Mouse (Mus musculus) fibroblast of lung, adult 2 months (primary cell): Measurements from ENCODE around the gene Mycbp2.

ENCODE experiments used
- DNase-seq: peaks from one replicate; pipeline ENCODE4 v3.0.0-alpha.2; 2011; ENCODE audit warnings: low read depth

Mycbp2 gene

DNA sequence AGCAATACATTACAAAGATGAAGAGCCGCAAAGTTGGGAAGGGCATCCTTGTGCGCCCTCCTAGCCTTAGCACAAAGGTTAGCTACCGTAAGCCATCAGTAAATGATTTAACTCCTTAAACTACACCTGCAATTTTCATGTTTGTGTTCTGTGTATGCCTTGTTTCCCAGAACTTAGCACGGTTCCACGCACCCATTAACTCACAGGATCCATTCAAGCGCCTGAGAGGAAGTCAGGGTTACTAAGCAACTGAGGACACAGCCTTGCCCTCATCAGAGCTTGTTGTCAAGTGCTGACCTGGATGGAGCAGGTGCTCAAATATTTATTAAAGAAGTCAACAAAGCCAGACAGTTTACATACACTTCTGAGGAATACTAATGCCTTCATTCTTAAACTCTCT lies 244.4 kb downstream of the Mycbp2 start:
- DNase-seq = no peak

GRCm38 (mm10) chr14:103101171-103101570 lies 245.4 kb downstream of the Mycbp2 start:
- DNase-seq = no peak

- no peak for DNase-seq
These were observed 246.3 kb downstream of the Mycbp2 start for GRCm38 (mm10) chr14:103100296-103100695.

- DNase-seq = peak; percentile 98
These were observed 247.2 kb downstream of the Mycbp2 start, which contains the start of gene Fbxl3 for GRCm38 (mm10) chr14:103099238-103099933. Fbxl3 (minus strand) TSS chr14:103099566.

DNA sequence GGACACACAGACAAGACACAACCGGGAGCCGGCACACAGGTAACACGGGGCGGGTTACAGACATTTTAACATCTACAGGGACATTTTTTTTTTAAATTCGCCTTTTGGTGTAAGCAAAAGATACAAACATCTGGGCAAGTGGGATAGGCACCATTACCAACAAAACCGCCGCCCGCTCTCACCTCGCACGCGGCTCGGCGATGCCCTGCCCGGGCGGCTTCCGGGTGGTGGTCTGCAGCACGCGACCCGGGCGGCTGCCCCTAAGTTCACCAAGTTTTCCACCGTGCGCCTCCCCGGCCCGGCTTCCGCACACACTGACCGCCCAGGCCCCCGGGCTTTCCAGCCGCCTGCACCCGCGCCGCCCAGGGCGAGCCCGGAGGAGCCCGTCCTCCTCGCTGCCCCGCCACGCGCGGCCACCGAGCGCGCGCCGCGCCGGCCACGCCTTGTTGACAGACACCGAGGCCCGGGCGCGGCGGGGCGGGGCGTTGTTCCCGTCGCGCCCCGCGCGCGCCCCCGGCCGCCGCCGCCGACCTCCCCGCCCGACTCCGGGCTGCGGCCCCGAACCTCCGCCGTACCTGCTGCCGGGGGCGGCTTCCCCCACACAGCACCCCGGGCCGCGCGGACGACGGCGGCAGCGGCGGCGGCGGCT lies 247.9 kb downstream of the Mycbp2 start:
- DNase-seq = peak; percentile 25

- no peak for DNase-seq
These were observed 248.4 kb downstream of the Mycbp2 start for GRCm38 (mm10) chr14:103098213-103098586.

- peak; percentile 32 for DNase-seq
These were observed 250.0 kb downstream of the Mycbp2 start for GRCm38 (mm10) chr14:103096621-103097020.

- DNase-seq = no peak
These were observed 250.8 kb downstream of the Mycbp2 start for GRCm38 (mm10) chr14:103095826-103096225.

DNA sequence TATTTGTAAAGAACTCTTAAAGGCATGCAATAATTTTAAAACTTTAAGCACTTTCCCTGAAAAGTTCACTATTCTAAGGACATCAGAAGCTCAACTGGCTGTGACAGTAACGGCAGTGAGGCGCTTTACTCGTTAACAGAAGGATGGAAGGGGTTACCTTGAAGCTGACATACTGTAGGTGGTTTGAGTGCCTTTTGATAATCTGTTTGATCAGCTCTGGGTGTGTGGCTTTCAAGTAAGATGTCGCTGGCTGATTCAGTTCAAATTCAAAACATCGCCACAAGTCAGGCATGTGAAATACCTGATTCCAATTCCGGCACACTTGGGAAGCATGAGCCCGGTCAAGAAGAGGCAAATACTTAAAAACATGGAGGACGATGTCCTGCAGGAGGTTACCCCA lies 251.6 kb downstream of the Mycbp2 start:
- no peak for DNase-seq

DNA sequence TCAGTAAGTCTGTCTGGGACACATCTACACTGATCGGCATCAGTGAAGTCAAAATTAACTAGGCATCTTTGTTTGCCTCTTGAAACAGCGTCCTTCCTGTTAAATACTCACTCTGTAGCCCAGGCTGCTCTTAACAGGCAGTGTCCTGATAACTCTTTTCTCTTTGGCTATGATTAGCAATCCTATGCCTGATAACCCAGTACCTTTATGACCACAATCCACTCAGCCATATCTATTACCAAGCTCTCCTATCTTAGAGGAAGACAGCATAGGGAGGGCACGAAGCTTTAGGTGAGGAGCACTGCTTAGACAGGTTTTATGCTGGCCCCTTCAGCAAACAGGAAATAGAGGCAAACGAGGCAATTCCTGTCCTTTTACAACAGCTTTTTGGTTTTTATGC lies 252.9 kb downstream of the Mycbp2 start:
- DNase-seq = no peak

DNA sequence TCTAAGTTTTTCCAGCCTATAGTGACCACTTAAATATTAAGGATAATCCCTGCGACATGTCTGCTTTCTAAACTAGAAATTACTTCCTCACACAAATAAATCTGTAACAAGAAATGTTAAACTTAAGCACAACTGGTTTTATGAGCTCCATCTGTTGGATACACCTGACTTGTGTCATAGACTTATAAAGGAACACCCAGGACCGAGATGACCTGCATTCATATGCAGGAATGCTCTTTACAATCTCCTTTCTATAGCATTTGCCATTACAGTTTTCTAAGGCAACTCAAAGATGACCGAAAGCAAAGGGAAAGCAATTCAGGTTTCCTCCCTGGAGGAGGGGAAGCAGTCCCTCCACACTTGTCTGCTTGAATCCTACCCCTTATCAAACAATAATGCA lies 253.4 kb downstream of the Mycbp2 start:
- no peak for DNase-seq

GRCm38 (mm10) chr14:103088624-103089023 lies 258.0 kb downstream of the Mycbp2 start:
- no peak for DNase-seq

DNA sequence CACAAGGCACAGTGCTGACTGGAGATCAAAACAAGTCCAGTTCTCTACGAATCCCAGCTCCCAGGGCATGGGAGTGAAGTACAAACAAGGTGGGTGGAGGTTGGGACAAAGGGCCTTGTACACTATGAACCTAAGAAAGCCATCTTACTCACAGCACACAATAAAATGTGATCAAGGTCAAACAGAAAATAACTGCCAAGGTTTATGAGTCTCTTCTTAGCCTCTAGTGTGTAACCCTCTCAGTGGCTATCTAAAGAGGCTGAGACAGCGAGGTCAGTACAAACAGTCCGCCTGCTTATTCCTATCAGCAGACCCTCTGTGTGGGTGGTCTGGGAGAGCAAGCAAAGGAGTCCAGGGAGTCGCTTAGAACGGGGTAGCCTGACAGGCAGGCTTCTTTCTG lies 258.8 kb downstream of the Mycbp2 start:
- DNase-seq = no peak

- DNase-seq = no peak
These were observed 259.8 kb downstream of the Mycbp2 start for GRCm38 (mm10) chr14:103086671-103087324.

- DNase-seq = no peak
These were observed 260.6 kb downstream of the Mycbp2 start for GRCm38 (mm10) chr14:103085840-103086533.

DNA sequence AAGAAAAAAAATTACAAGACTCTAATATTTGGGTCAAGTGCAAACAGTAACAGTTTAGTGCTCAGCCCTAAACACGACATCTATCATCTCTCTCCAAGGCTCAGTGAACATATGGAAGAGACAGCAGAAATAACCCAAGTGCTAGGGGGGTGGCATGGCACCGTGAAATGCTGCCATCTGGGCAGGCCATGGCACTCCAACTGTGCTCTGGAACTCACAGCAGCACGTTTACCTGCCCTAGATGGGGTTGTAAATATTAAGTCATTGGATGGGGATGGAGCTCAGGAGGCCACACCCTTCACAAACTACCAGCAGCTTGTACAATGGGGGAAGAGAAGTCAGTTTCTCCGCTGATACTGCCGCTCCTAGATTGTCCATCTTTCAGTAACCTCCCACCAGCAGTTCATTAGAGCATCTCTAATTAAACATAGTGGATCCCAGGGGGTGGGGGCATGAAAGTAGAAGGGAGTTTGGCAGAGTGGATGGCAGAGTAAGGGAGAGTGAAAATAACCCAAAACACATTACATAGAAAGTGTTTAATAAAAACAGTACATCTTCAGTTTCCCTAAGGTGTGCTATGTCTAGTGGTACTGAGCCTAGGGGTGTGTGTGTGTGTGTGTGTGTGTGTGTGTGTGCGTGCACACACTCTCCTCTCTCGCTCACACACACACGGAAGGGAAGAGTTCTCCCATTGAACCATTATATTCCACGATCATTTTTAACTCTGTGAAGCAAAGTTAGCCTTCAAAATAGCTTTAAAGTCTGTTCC lies 267.2 kb downstream of the Mycbp2 start:
- no peak for DNase-seq

DNA sequence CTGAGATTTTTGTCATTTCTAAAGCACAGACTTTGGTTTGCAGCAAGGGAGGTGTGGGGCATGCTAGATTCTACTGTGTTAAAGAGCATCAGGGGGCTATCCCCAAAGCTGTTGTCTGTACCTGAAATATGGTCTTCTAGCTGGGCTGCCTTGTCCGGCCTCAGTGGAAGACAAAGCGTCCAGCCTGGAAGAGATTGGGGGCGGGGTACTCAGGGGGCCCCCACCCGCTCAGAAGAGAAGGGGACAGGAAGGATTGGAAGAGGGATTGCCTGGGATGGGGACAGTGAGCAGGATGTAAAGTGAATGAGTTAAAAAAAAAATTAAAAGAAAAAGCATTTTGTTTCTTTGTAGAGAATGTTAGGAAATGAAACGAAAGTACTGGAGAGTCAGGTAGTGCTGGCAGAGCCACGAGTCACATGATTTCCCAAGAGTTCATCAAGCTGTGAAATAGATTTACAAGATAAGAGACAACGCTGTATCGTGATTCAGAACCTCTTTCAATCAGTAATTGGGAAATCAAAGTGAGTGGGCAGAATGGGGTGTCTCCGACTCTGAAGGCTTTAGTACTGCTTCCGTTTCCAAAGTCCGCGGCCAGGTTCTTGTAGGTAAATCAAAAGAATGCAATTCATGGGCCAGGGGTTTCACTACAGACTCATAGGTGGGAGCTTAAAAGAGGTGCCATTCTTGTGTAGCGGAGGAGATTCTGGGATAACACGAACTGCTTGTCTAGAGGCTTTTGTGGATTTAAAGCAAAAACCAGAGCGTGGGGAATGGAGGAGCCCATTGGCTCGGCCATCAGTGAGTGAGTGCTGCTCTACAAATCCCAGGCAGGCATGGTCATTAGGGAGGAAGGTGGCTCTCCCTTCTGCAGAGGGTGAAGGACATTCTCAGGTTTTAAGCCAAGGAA lies 268.4 kb downstream of the Mycbp2 start:
- no peak for DNase-seq

- no peak for DNase-seq
These were observed 269.2 kb downstream of the Mycbp2 start for GRCm38 (mm10) chr14:103077272-103078005.

- DNase-seq = no peak
These were observed 271.4 kb downstream of the Mycbp2 start for GRCm38 (mm10) chr14:103075166-103075565.

GRCm38 (mm10) chr14:103073825-103074224 lies 272.8 kb downstream of the Mycbp2 start:
- no peak for DNase-seq
